Mouse (Mus musculus) kidney, embryonic 14.5 days (tissue): ENCODE results near the gene Amhr2. TPM values are rescaled to one million over a fixed set of nuclear protein-coding genes. Genes with fewer than 3 reads are reported as not detected.

ENCODE experiments used
- ATAC-seq: fragments of 200-750 bp; cut with Nextera tagmentation; 2 replicates; pipeline ENCODE4 v1.8.0; 2017; ENCODE audit warnings: moderate number of reproducible peaks, mild to moderate bottlenecking, moderate TSS enrichment, moderate library complexity; ENCODE audit not compliant: low FRiP score, low TSS enrichment
- H3K27ac ChIP-seq: fragments of 300-500 bp; sonication (generic); 2 replicates; pipeline ENCODE4 v1.5.1; 2014; ENCODE audit warnings: low read depth, mild to moderate bottlenecking, low read length, moderate library complexity, mixed read lengths
- H3K27me3 ChIP-seq: fragments of 300-500 bp; sonication (generic); 2 replicates; pipeline ENCODE4 v1.6.1; 2014; ENCODE audit warnings: mild to moderate bottlenecking, low read length; ENCODE audit not compliant: control insufficient read depth, insufficient read depth
- H3K36me3 ChIP-seq: fragments of 300-500 bp; sonication (generic); 2 replicates; pipeline ENCODE4 v1.6.1; 2014; ENCODE audit warnings: low read length, mixed read lengths; ENCODE audit not compliant: control insufficient read depth, insufficient read depth
- H3K4me1 ChIP-seq: fragments of 300-500 bp; sonication (generic); 2 replicates; pipeline ENCODE4 v1.6.1; 2014; ENCODE audit warnings: low read length, mixed read lengths; ENCODE audit not compliant: control insufficient read depth, insufficient read depth
- H3K4me2 ChIP-seq: fragments of 300-500 bp; sonication (generic); replicated peaks from 2 replicates; pipeline ENCODE4 v1.6.1; 2014; ENCODE audit warnings: low read depth, mild to moderate bottlenecking, low read length
- H3K4me3 ChIP-seq: fragments of 300-500 bp; sonication (generic); 2 replicates; pipeline ENCODE4 v1.5.1; 2014; ENCODE audit warnings: mild to moderate bottlenecking, low read length
- H3K9ac ChIP-seq: fragments of 300-500 bp; sonication (generic); 2 replicates; pipeline ENCODE4 v1.6.1; 2014; ENCODE audit warnings: low read depth, mild to moderate bottlenecking, low read length, moderate library complexity
- H3K9me3 ChIP-seq: fragments of 300-500 bp; sonication (generic); 2 replicates; pipeline ENCODE4 v1.6.1; 2016; ENCODE audit warnings: low read length; ENCODE audit not compliant: control insufficient read depth
- WGBS: fragments of 180-500 bp; shearing (Covaris S2); extraction: QIAGEN DNeasy Blood & Tissue Kit; methylation state at CpG from one replicate; pipeline ENCODE4 v1.1.7; 2014; 5-methylcytosine and 5-hydroxymethylcytosine counted together
- polyA plus RNA-seq: library from polyadenylated mRNA; unstranded; fragments of >200 nt; fragmentation: Nextera tagmentation; extraction: Ambion mirVana; gene quantifications from 2 replicates; pipeline ENCODE4 v1.2.1, GENCODE M21; 2014

Gene Amhr2
- 0.51 and 0.95 TPM in 2 replicates for polyA plus RNA-seq

GRCm38 (mm10) chr15:102445146-102445545 lies at the start of gene Amhr2:
TSS of gene Amhr2 (plus strand) at chr15:102445367.
- H3K4me2 ChIP-seq: no peak within 1 kb of the TSS
- ATAC-seq: no peak
- WGBS: 61% methylated on average over 8 of the region's 8 CpGs
- H3K36me3 ChIP-seq: no peaks in the 10 kb centered on the region
- H3K9me3 ChIP-seq: no peaks in the 10 kb centered on the region
- no peaks in the 10 kb centered on the region for H3K4me1 ChIP-seq
- no peaks in the 10 kb centered on the region for H3K27me3 ChIP-seq
- no peak within 1 kb of the TSS for H3K4me3 ChIP-seq
- no peak within 1 kb of the TSS for H3K9ac ChIP-seq
- H3K27ac ChIP-seq: no peak within 1 kb of the TSS

- Histone ChIP-seq H3K4me3 (no peak overlapping the region; the same call in 1 of the 2 replicates), H3K9ac (no peak overlapping the region)
- 10% methylated on average over 5 of the region's 5 CpGs for WGBS
Measured at GRCm38 (mm10) chr15:102398629-102399028, 46.5 kb upstream of the Amhr2 start.

GRCm38 (mm10) chr15:102399229-102400221 lies 45.6 kb upstream of the Amhr2 start:
- H3K27me3 ChIP-seq: no peaks in the 10 kb centered on the region
- peak overlapping the region; percentile 89 for H3K27ac ChIP-seq
- peak overlapping the region; percentile 37 for H3K4me3 ChIP-seq
- H3K4me2 ChIP-seq: peak overlapping the region; percentile 59
- H3K9me3 ChIP-seq: no peaks in the 10 kb centered on the region
- H3K9ac ChIP-seq: peak overlapping the region; percentile 50
- H3K4me1 ChIP-seq: peaks cover 15% of the 10 kb centered on the region; the same call in 1 of the 2 replicates
- no peaks in the 10 kb centered on the region for H3K36me3 ChIP-seq
- 3% methylated on average over 34 of the region's 34 CpGs for whole genome bisulfite sequencing
- peak; percentile 88 for ATAC-seq

More at GRCm38 (mm10) chr15:102398629-102399028, 46.5 kb upstream of the Amhr2 start:
- no peak for ATAC-seq
- no peaks in the 10 kb centered on the region for H3K9me3 ChIP-seq
- H3K27ac ChIP-seq: peak overlapping the region; percentile 89
- H3K36me3 ChIP-seq: no peaks in the 10 kb centered on the region
- H3K4me1 ChIP-seq: peaks cover 15% of the 10 kb centered on the region; the same call in 1 of the 2 replicates
- no peaks in the 10 kb centered on the region for H3K27me3 ChIP-seq
- peak overlapping the region; percentile 59 for H3K4me2 ChIP-seq

- 86% methylated on average over 10 of the region's 10 CpGs for WGBS
Measured at GRCm38 (mm10) chr15:102400476-102401045, 44.6 kb upstream of the Amhr2 start.

GRCm38 (mm10) chr15:102401278-102401677 lies 43.9 kb upstream of the Amhr2 start:
- ATAC-seq: no peak
- Histone ChIP-seq H3K4me3 (no peak overlapping the region), H3K27me3 (no peaks in the 10 kb centered on the region), H3K9me3 (no peaks in the 10 kb centered on the region), H3K4me2 (no peak overlapping the region), H3K9ac (no peak overlapping the region), H3K4me1 (peaks cover 8% of the 10 kb centered on the region; the same call in 1 of the 2 replicates), H3K27ac (no peak overlapping the region), H3K36me3 (no peaks in the 10 kb centered on the region)
- WGBS: 79% methylated on average over 2 of the region's 2 CpGs

More at GRCm38 (mm10) chr15:102400476-102401045, 44.6 kb upstream of the Amhr2 start:
- Histone ChIP-seq H3K36me3 (no peaks in the 10 kb centered on the region), H3K4me2 (no peak overlapping the region; the same call in 1 of the 2 replicates), H3K9ac (no peak overlapping the region; the same call in 1 of the 2 replicates), H3K27ac (no peak overlapping the region), H3K4me1 (peaks cover 8% of the 10 kb centered on the region; the same call in 1 of the 2 replicates), H3K27me3 (no peaks in the 10 kb centered on the region), H3K4me3 (no peak overlapping the region), H3K9me3 (no peaks in the 10 kb centered on the region)
- no peak for ATAC-seq

GRCm38 (mm10) chr15:102402210-102402609 lies 43.0 kb upstream of the Amhr2 start:
- H3K36me3 ChIP-seq: no peaks in the 10 kb centered on the region
- peaks cover 12% of the 10 kb centered on the region; the same call in 1 of the 2 replicates for H3K4me1 ChIP-seq
- no peaks in the 10 kb centered on the region for H3K27me3 ChIP-seq
- no peak overlapping the region for H3K4me2 ChIP-seq
- H3K9me3 ChIP-seq: no peaks in the 10 kb centered on the region
- H3K4me3 ChIP-seq: no peak overlapping the region
- ATAC-seq: no peak
- H3K27ac ChIP-seq: no peak overlapping the region
- 97% methylated on average over 3 of the region's 3 CpGs for WGBS
- no peak overlapping the region for H3K9ac ChIP-seq

- H3K4me2 ChIP-seq: peak overlapping the region; percentile 72
- H3K9me3 ChIP-seq: no peaks in the 10 kb centered on the region
- H3K36me3 ChIP-seq: peaks cover 23% of the 10 kb centered on the region
- no peaks in the 10 kb centered on the region for H3K27me3 ChIP-seq
- ATAC-seq: no peak; the same call in 1 of the 2 replicates
- peak overlapping the region; percentile 81 for H3K9ac ChIP-seq
- peak overlapping the region; percentile 100 for H3K27ac ChIP-seq
- H3K4me1 ChIP-seq: peaks cover 25% of the 10 kb centered on the region; the same call in 1 of the 2 replicates
- H3K4me3 ChIP-seq: peak overlapping the region; percentile 68
- 15% methylated on average over 34 of the region's 34 CpGs for WGBS
Measured at GRCm38 (mm10) chr15:102404608-102405488, 40.3 kb upstream of the Amhr2 start.

GRCm38 (mm10) chr15:102405489-102406195 lies 39.5 kb upstream of the Amhr2 start, which contains the start of gene Sp1:
TSS of gene Sp1 (plus strand) at chr15:102406143.
- WGBS: under 1% methylated on average over 38 of the region's 38 CpGs
- Histone ChIP-seq H3K4me1 (peaks cover 33% of the 10 kb centered on the region; the same call in 1 of the 2 replicates), H3K9ac (peak within 1 kb of the TSS; percentile 90), H3K9me3 (no peaks in the 10 kb centered on the region), H3K27me3 (no peaks in the 10 kb centered on the region), H3K4me3 (peak within 1 kb of the TSS; percentile 68), H3K27ac (peak within 1 kb of the TSS; percentile 100), H3K4me2 (peak within 1 kb of the TSS; percentile 72), H3K36me3 (peaks cover 31% of the 10 kb centered on the region)
- ATAC-seq: peak; percentile 97
